8 mouse cellular contexts compared by ENCODE assay signal in the genomic region with DNA sequence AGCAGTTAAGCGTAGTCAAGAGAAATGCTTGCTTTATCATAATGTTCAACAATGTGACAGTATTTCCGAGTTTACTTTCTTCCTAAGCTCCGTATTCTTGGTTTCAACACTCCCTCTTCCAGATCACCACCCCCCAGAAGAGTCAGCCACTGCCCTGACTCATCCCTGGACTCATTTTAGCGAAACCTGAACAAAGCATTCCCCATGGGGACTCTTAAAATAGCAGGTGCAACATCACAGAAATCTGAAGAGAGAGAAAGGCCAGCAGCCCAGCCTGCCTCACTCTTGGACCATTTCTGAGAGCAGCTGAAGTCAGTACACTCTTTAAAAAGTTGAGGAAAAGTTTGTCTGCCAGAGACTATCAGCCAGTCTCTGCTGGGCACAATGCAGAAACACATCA. TPM values are rescaled to one million over a fixed set of nuclear protein-coding genes. Genes with fewer than 3 reads are reported as not detected.
DNase-seq lines count a peak whose midpoint lies in the region; ATAC-seq lines count a peak whose summit lies in the region.

No protein-coding gene starts in this region.

- 0 out of 2 replicates have a peak overlapping the region, but pooled peaks have one; percentile 12 for H3K27ac ChIP-seq in heart, embryonic 13.5 days (replicated peaks)
- H3K27ac ChIP-seq in hindbrain, embryonic 10.5 days, result no peak overlapping the region
- no peak overlapping the region for H3K27ac ChIP-seq in midbrain, embryonic 12.5 days (replicated peaks)

- no peaks in the 10 kb centered on the region for H3K9me3 ChIP-seq in heart, embryonic 13.5 days
- H3K9me3 ChIP-seq in hindbrain, embryonic 10.5 days, result no peaks in the 10 kb centered on the region
- no peaks in the 10 kb centered on the region for H3K9me3 ChIP-seq in midbrain, embryonic 12.5 days

- no peaks in the 10 kb centered on the region for H3K27me3 ChIP-seq in heart, embryonic 13.5 days (replicated peaks)
- H3K27me3 ChIP-seq in hindbrain, embryonic 10.5 days (ENCODE audit: insufficient read depth, poor library complexity, severe bottlenecking), result peaks cover 5% of the 10 kb centered on the region; the same call in 1 of the 2 replicates
- H3K27me3 ChIP-seq in midbrain, embryonic 12.5 days, result peaks cover 14% of the 10 kb centered on the region; the same call in 1 of the 2 replicates

- WGBS in heart, embryonic 13.5 days, result 41% methylated on average over 4 of the region's 4 CpGs
- WGBS in hindbrain, embryonic 10.5 days, result 70% methylated on average over 4 of the region's 4 CpGs
- 52% methylated on average over 4 of the region's 4 CpGs for WGBS in midbrain, embryonic 12.5 days

- H3K9ac ChIP-seq in heart, embryonic 13.5 days, result peak overlapping the region; percentile 89
- 0 out of 2 replicates have a peak overlapping the region, but pooled peaks have one; percentile 7 for H3K9ac ChIP-seq in midbrain, embryonic 12.5 days (replicated peaks)

- peak overlapping the region; percentile 86 for H3K4me3 ChIP-seq in heart, embryonic 13.5 days
- H3K4me3 ChIP-seq in hindbrain, embryonic 10.5 days, result peak overlapping the region; percentile 74
- peak overlapping the region; percentile 72 for H3K4me3 ChIP-seq in midbrain, embryonic 12.5 days

- H3K4me1 ChIP-seq in heart, embryonic 13.5 days, result peaks cover 34% of the 10 kb centered on the region
- peaks cover 26% of the 10 kb centered on the region for H3K4me1 ChIP-seq in hindbrain, embryonic 10.5 days (replicated peaks)
- peaks cover 15% of the 10 kb centered on the region for H3K4me1 ChIP-seq in midbrain, embryonic 12.5 days

- ATAC-seq in heart, embryonic 13.5 days (ENCODE audit: extremely low read depth, insufficient number of reproducible peaks, low FRiP score, low TSS enrichment), result no peak
- ATAC-seq in midbrain, embryonic 12.5 days (ENCODE audit: low FRiP score, low read depth), result no peak
- no peak for ATAC-seq in erythroid progenitor cell, adult 5-6 weeks (replicated peaks; ENCODE audit: low FRiP score, poor library complexity, severe bottlenecking)

- no peak for DNase-seq in heart, adult 8-10 months (ENCODE audit: low spot score)
- DNase-seq in brain, adult 2 months (ENCODE audit: low read depth, low spot score), result peak; percentile 75
- DNase-seq in hindbrain, embryonic 10.5 days (ENCODE audit: low spot score), result no peak
- no peak for DNase-seq in adrenal gland, postnatal 4 days (ENCODE audit: low spot score in 2 of 2)
- no peak for DNase-seq in urinary bladder, adult 2 months (ENCODE audit: low spot score)

- H3K4me2 ChIP-seq in heart, embryonic 13.5 days, result peak overlapping the region; percentile 98
- peak overlapping the region; percentile 90 for H3K4me2 ChIP-seq in midbrain, embryonic 12.5 days (replicated peaks)

- no peaks in the 10 kb centered on the region for H3K36me3 ChIP-seq in heart, embryonic 13.5 days
- H3K36me3 ChIP-seq in hindbrain, embryonic 10.5 days, result 0 out of 2 replicates have a peak, but pooled peaks cover 3% of the 10 kb centered on the region
- H3K36me3 ChIP-seq in midbrain, embryonic 12.5 days, result no peaks in the 10 kb centered on the region

RNA-seq across cellular contexts. Expression of gene Tmtc2, which starts 2.4 kb away (rescaled TPM):
- polyA plus RNA-seq in heart, embryonic 13.5 days (2015; fragmentation: Nextera tagmentation; extraction: Ambion mirVana), result 4.4 and 4.5 TPM in 2 replicates
- total RNA-seq in heart, adult 8-10 months (2022), result 1 to 10 TPM; 3.4 to 6.5 (median 4.2) TPM
- polyA plus RNA-seq in hindbrain, embryonic 10.5 days (2016; fragmentation: Nextera tagmentation; extraction: Ambion mirVana), result 7.0 and 8.0 TPM in 2 replicates
- polyA plus RNA-seq in midbrain, embryonic 12.5 days (2016; fragmentation: Nextera tagmentation; extraction: Ambion mirVana), result 10.9 and 12.2 TPM in 2 replicates
- total RNA-seq in erythroid progenitor cell, adult 5-6 weeks (2015; ENCODE audit: low replicate concordance), result not detected in 2 replicates
- total RNA-seq in erythroid progenitor cell, adult 5-6 weeks (2017; ENCODE audit: low replicate concordance), result not detected in 2 replicates
- 10 to 100 TPM; 11.8 to 13.1 TPM for total RNA-seq in adrenal gland, postnatal 4 days (2021)
- polyA plus RNA-seq in urinary bladder, adult 2 months (2012; rRNA removed), result 5.4 and 5.9 TPM in 2 replicates
